Mouse (Mus musculus) stomach, embryonic 16.5 days (tissue): ENCODE measurements around the gene Gm6164. TPM values are rescaled to one million over a fixed set of nuclear protein-coding genes. Genes with fewer than 3 reads are reported as not detected.
"Not testable (repeated sequence)": the region's sequence is repeated elsewhere in the genome, so short reads cannot be mapped to it uniquely, and the experiment has no call there.

Experiments
- ATAC-seq: fragments of 200-750 bp; cut with Nextera tagmentation; 2 replicates; pipeline ENCODE4 v1.8.0; 2017; ENCODE audit warnings: moderate number of reproducible peaks, moderate TSS enrichment; ENCODE audit not compliant: insufficient read depth, low FRiP score
- H3K27ac ChIP-seq: fragments of 300-500 bp; sonication (generic); 2 replicates; pipeline ENCODE4 v1.5.1; 2014; ENCODE audit warnings: low read length
- H3K27me3 ChIP-seq: fragments of 300-500 bp; sonication (generic); 2 replicates; pipeline ENCODE4 v1.6.1; 2014; ENCODE audit warnings: low read length, control low read depth, mixed read lengths; ENCODE audit not compliant: control insufficient read depth, insufficient read depth
- H3K36me3 ChIP-seq: fragments of 300-500 bp; sonication (generic); 2 replicates; pipeline ENCODE4 v1.6.1; 2014; ENCODE audit warnings: low read length; ENCODE audit not compliant: control insufficient read depth, insufficient read depth
- H3K4me1 ChIP-seq: fragments of 300-500 bp; sonication (generic); 2 replicates; pipeline ENCODE4 v1.6.1; 2014; ENCODE audit warnings: low read length, control low read depth, mixed read lengths; ENCODE audit not compliant: control insufficient read depth, insufficient read depth
- H3K4me2 ChIP-seq: fragments of 300-500 bp; sonication (generic); 2 replicates; pipeline ENCODE4 v1.6.1; 2014; ENCODE audit warnings: low read depth, low read length, mixed read lengths
- H3K4me3 ChIP-seq: fragments of 300-500 bp; sonication (generic); replicated peaks from 2 replicates; pipeline ENCODE4 v1.5.1; 2014; ENCODE audit warnings: mild to moderate bottlenecking, low read length
- H3K9ac ChIP-seq: fragments of 300-500 bp; sonication (generic); 2 replicates; pipeline ENCODE4 v1.6.1; 2014; ENCODE audit warnings: low read length
- H3K9me3 ChIP-seq: fragments of 300-500 bp; sonication (generic); replicated peaks from 2 replicates; pipeline ENCODE4 v1.6.1; 2016; ENCODE audit warnings: low read length, control low read depth; ENCODE audit not compliant: control insufficient read depth
- WGBS: fragments of 180-500 bp; shearing (Covaris S2); extraction: QIAGEN DNeasy Blood & Tissue Kit; methylation state at CpG from one replicate; pipeline ENCODE4 v1.1.7; 2014; 5-methylcytosine and 5-hydroxymethylcytosine counted together
- polyA plus RNA-seq: library from polyadenylated mRNA; unstranded; fragments of >200 nt; fragmentation: Nextera tagmentation; extraction: Ambion mirVana; gene quantifications from 2 replicates; pipeline ENCODE4 v1.2.1, GENCODE M21; 2015

Gm6164 gene
- polyA plus RNA-seq: not detected in 2 replicates

GRCm38 (mm10) chr7:20205507-20205906, at the start of gene Gm6164:
Gene Gm6164 (minus strand): TSS chr7:20205607.
- ATAC-seq, H3K9me3 ChIP-seq, H3K4me3 ChIP-seq, H3K4me2 ChIP-seq, H3K9ac ChIP-seq, H3K4me1 ChIP-seq, H3K36me3 ChIP-seq, H3K27ac ChIP-seq, H3K27me3 ChIP-seq: not testable (repeated sequence)
- WGBS: no CpG with 5 or more reads among the region's 2 CpGs

GRCm38 (mm10) chr7:20233728-20234127, 28.3 kb upstream of the Gm6164 start, which contains the start of gene Gm4498:
Gene Gm4498 (minus strand): TSS chr7:20233828.
- not testable (repeated sequence) for H3K27ac ChIP-seq, H3K4me2 ChIP-seq, H3K27me3 ChIP-seq, ATAC-seq, H3K4me1 ChIP-seq, H3K9me3 ChIP-seq, H3K4me3 ChIP-seq, H3K9ac ChIP-seq, H3K36me3 ChIP-seq
- no CpG with 5 or more reads among the region's 2 CpGs for WGBS

GRCm38 (mm10) chr7:20193410-20193809, 12.0 kb downstream of the Gm6164 start, which contains the start of gene Vmn1r95:
Gene Vmn1r95 (plus strand): TSS chr7:20193710.
- ATAC-seq, H3K27ac ChIP-seq, H3K4me3 ChIP-seq, H3K27me3 ChIP-seq, H3K4me1 ChIP-seq, H3K36me3 ChIP-seq, H3K4me2 ChIP-seq, H3K9me3 ChIP-seq, H3K9ac ChIP-seq: not testable (repeated sequence)
- no CpG with 5 or more reads among the region's 3 CpGs for WGBS

DNA sequence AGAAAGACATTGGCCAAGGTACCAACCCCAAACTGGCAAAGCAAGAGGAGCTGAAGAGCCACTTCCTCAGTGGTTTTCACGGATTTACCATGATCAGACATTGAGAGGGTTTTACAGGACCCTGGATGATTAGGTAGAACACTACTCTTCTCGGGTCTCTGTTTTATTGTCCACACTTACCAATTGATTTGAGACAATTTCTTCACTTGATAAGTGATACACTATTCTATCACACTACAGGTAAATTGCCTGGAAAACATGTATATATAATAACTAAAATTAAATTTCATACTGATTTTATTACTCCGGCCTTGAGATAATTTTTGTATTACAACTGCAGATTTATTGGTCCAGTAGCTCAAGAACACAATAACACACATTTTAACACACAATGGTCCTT, 37.1 kb downstream of the Gm6164 start, which contains the start of gene Vmn1r94:
Vmn1r94 (minus strand) TSS at position 101 of the 400 bp plus-strand sequence.
- not testable (repeated sequence) for H3K4me1 ChIP-seq, H3K4me2 ChIP-seq, H3K4me3 ChIP-seq, H3K9ac ChIP-seq, H3K9me3 ChIP-seq, H3K36me3 ChIP-seq, H3K27ac ChIP-seq, H3K27me3 ChIP-seq, ATAC-seq
- no CpG with 5 or more reads among the region's 3 CpGs for WGBS

Other genes starting within 250 kb of the Gm6164 start
- 0.27 and 0.39 TPM in 2 replicates for gene Ceacam20, start 240.2 kb downstream of the Gm6164 start, polyA plus RNA-seq
- gene Nlrp9b, start 214.1 kb downstream of the Gm6164 start, polyA plus RNA-seq: not detected in 2 replicates
- gene Vmn1r91, start 105.9 kb downstream of the Gm6164 start, polyA plus RNA-seq: not detected in 2 replicates
- not detected in 2 replicates for gene Gm16442, start 83.0 kb downstream of the Gm6164 start, polyA plus RNA-seq
- not detected in 2 replicates for gene Vmn1r93, start 66.5 kb downstream of the Gm6164 start, polyA plus RNA-seq
- gene Vmn1r94, start 37.2 kb downstream of the Gm6164 start, polyA plus RNA-seq: not detected in 2 replicates
- gene Vmn1r95, start 11.9 kb downstream of the Gm6164 start, polyA plus RNA-seq: not detected in 2 replicates
- not detected in 2 replicates for gene Gm4498, start 28.2 kb upstream of the Gm6164 start, polyA plus RNA-seq
- not detected in 2 replicates for gene Gm5890, start 57.2 kb upstream of the Gm6164 start, polyA plus RNA-seq
- gene Gm4133, start 128.5 kb upstream of the Gm6164 start, polyA plus RNA-seq: not detected in 2 replicates
- not detected in 2 replicates for gene Gm5728, start 169.8 kb upstream of the Gm6164 start, polyA plus RNA-seq
- not detected in 2 replicates for gene Vmn1r100, start 212.3 kb upstream of the Gm6164 start, polyA plus RNA-seq
- gene Vmn1r101, start 237.0 kb upstream of the Gm6164 start, polyA plus RNA-seq: not detected in 2 replicates